Mouse (Mus musculus): ENCODE results near the gene Zfhx2. TPM values are rescaled to one million over a fixed set of nuclear protein-coding genes. Genes with fewer than 3 reads are reported as not detected.
"Not testable (repeated sequence)": the region's sequence is repeated elsewhere in the genome, so short reads cannot be mapped to it uniquely, and the experiment has no call there.

The Zfhx2 gene
- total RNA-seq, 2 experiments from 2014 or later: 4.9 to 8.8 TPM

DNA sequence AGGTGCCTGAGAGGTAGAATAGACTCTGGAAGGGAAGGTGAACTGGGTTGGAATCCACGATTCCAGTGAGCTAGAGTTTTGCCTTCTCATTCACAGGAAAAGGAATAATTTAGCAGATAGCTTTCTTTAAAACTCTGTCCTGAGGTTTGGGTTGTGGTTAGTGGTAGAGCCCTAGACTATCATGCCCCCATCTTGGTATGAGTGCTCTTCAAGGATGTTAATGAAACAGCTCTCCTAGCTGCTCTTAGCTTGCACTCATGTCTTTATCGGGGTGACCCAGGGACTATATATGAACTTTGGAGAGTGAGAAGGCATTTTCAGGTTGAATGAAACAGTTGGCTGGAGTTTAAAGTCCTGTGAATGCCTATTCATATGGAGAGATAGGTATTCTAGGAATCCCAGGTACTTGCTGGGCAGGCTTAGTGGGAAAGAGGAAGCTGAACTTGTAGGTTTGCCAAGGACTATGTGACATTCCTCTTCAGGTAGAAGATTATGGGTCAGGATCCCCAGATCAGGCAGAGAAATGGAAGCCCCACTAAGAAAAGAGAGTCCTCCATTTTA lies 44.1 kb downstream of the Zfhx2 start:
- DNase-seq: no peak

DNA sequence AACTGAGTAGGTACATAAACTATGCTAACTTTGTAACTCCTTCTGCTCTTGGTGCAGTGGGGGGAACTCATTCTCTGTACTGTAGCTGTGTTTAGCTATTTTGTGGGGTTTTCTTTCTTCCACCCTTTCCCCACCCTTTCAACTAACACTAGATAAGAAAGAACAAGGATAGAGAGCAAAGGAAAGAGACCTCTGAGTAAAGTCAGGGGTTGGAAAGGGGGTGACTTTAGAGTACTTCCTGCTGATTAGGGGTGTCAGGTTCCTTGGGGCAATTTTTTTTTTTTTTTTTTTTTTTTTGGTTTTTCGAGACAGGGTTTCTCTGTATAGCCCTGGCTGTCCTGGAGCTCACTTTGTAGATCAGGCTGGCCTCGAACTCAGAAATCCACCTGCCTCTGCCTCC lies 48.4 kb downstream of the Zfhx2 start:
- not testable (repeated sequence) for DNase-seq

DNA sequence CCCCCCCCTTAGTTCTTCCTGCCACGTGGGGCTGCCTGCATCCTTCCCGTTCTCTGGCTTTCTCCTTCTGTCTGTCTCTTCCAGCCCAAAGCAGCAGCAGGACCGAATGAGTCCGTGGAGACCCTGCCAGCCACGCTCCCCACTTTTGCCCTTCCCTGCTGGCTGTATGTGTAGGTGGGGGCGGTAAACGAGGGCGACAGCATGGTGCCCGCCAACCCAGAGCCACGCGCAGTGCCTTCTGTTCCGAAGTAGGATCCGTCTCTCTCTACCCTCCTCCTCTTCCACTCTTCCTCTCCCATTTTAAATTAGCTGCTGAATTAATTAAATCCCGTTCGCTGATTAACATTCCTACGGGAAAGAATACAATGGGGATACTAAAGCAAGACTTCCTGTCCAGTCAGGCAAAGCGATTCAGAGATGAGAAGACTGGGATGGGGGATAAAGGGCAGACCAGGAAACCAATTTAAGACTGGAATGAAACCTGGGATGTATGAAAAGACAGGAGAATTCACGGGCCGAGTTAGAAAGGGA lies 59.4 kb downstream of the Zfhx2 start:
- DNase-seq: no peak

DNA sequence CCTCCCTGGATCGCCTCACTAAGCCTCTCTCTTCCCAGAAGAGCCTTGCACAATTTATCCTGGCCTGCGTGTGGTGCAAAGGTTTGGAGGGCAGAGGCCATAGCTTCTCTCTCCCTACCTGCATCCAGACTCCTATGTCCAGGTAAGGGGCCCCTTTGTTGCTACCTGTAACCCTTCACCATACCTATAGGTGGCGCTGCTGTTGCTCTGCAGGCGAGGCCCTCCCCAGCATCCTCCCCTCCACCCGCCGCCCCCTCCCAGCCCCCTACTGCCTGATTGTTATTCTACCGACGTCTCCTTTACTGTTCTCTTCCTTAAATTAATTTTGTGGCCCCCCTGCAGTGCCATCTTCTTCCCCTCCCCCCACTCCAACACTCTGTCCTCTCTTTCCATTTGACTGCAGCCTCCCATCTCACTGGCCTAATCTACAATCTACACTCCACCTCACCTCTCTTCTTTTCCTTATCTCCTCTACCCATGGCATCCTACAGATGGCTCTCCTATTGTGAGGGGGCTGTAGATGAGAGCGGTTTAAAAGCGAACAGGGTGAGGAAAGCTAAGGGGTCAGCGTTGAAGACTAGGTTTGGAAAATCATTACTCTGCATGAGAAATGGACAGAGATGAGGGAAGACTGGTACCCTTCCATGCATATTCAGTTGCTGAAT lies 63.0 kb downstream of the Zfhx2 start:
- no peak for DNase-seq

DNA sequence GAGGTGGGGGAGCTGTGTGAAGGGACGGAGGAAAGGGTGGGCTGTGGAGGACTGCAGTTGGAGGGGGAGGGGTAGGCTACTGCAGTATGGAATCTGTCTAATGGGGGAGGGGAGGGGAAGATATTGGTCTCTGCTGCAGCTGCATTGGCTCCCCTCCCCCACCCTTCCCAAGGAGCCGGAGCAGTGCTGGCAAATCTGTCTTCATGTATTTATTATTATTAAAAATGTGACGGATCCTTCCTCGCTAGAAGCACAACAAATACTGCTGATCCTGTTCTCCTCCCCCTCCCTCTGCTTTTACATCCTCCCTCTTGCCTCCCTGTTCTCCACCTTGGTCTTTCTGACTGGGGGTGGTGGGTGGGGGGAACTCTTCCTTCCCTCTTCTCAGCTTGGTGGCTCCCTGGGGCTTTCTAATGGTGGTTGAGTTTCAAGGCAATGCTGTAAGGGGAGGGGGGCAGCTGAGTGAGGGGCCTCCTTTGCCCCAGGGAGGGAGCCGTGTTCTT lies 63.7 kb downstream of the Zfhx2 start:
- no peak for DNase-seq

DNA sequence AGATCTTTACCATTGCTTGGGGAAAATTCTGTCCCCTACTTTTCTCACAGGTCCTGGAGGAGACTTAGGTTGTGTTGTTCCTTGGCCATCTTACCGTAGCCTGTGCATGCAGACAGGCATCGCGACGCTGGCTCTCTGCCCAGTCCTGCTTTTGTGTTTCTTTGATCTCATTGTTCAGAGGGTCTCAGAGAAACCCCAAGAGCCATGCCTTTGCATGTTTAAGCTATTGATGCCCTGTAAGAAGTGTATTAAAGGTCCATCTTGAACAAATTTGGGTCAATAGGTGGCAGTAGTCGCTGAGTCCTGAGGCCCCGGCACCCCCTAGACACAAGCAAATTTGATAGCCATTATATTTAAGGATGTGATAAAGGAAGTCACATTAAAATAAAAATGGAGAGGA lies 64.5 kb downstream of the Zfhx2 start:
- no peak for DNase-seq

DNA sequence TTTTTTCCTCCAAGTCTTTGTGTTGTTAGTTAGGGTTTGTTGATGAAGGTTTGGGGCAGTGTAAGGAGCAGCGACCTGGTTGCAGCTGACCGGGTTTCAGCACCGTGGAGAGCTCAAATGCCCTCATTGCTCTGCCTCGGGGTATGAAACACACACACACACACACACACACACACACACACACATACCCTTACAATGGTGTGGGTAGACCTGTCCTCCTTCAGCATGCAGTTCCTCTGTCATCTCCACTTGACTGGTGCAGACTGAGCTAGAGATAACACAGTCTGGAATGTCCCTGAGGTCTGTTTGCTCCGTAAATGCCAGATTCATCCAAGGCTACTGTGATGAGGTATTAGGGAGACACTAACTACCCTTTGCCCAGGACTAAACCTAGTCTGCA lies 64.9 kb downstream of the Zfhx2 start:
- peak; percentile 39 to 72 for DNase-seq

DNA sequence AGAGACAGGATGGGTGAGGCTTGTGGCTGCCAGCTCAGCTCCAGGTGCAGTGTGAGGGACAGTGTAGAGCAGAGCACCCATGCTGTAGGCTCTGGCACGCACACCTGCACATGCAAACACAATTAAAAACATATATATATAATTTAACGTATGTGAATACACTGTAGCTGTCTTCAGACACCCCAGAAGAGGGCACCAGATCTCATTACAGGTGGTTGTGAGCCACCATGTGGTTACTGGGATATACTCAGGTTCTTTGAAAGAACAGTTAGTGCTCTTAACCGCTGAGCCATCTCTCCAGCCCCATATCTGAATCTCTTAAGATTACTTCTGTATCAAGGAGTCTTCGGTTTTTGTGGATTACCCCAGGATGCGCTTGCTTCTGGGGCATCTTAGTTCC lies 66.6 kb downstream of the Zfhx2 start:
- no peak for DNase-seq

DNA sequence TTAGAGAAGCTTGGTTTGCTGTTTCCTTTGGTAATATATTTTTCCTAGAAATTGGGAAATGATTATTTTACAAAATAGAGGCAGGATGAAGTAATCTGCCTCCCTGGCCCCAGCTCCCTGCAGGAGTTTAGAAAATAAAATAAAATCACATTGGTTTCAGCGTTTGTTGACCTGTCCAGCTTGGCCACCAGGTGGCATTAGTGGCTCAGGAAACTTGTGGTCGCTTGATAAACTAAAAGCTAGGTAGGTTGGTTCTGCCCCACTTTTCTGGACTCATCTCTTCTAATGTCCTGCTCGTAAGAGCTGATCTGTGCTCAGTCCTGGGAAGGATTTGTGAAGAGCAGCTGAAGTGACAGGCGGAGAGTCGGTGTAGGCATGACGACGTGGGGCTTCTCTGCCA lies 67.9 kb downstream of the Zfhx2 start:
- DNase-seq: peak; percentile 63 to 74

DNA sequence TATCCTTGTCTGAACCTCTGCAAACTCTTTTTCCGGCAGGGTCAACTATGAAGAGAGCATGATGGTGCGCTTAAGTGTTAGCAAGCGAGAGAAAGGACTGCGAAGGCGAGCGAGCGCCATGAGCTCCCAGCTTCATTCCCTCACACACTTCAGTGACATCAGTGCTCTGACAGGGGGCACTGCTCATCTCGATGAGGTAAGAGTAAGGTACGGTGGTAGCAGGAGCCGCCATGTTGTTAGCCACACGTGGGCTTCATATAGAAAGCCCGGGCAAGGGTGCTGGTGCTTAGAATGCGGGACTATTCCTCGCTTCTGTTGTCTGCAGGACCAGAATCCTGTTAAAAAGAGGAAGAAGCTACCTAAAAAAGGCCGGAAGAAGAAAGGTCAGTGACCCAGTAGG lies 69.1 kb downstream of the Zfhx2 start:
- no peak for DNase-seq

DNA sequence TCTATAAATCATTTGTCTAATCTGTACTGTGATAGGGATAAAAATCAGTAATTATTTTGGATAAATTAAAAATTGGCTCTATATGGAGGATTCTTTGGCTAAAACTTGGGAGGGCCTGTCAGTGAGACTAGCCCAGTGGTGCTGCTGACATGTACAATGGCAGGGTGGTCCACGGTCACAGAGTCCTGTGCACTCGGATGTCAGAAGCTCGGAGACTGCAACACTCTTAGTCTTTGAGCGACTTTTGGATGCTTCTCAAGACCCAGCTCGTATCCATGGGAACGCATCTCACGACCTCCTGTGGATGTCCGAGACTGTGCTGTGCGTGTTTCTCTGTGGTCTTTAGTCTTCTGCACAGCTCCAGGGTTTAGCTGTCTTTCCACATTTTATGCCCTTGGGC lies 71.7 kb downstream of the Zfhx2 start:
- DNase-seq: no peak

DNA sequence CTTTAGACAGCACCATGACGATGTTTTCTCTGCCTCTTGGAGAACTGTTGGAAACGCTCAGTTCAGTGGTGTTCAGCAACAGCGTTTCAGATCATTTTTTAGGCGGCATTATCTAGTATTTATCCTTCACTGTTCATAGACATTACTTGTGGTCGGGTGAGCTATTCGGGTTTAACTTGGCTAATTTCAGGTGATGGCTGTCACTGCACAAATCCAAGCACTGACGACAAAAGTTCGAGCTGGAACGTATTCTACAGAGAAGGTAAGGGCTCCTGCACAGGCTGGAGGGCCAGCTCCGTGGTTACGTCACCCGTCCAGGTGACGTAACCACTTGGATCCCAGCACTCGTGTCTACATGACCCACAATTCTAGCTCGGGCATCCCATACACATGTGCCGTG lies 75.2 kb downstream of the Zfhx2 start:
- DNase-seq: no peak

DNA sequence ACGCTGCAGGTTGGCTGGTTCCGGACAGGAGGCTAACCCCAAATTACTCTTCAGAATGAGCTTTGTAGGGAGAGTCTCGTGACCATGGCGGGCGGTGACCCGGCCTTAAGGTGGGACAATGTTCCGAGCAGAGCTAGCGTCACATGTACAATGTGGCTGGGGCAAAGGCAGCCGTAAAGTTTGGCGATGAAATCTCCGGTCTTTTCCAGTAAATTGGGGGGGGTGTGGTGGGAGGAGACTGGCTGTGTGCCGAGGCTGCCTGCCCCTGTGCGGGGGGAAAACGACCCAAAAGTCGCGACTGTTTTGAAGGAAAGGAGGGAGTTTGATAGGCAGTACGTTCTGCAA lies 76.4 kb downstream of the Zfhx2 start:
- DNase-seq: peak in 1 of 2 experiments; percentile 24

DNA sequence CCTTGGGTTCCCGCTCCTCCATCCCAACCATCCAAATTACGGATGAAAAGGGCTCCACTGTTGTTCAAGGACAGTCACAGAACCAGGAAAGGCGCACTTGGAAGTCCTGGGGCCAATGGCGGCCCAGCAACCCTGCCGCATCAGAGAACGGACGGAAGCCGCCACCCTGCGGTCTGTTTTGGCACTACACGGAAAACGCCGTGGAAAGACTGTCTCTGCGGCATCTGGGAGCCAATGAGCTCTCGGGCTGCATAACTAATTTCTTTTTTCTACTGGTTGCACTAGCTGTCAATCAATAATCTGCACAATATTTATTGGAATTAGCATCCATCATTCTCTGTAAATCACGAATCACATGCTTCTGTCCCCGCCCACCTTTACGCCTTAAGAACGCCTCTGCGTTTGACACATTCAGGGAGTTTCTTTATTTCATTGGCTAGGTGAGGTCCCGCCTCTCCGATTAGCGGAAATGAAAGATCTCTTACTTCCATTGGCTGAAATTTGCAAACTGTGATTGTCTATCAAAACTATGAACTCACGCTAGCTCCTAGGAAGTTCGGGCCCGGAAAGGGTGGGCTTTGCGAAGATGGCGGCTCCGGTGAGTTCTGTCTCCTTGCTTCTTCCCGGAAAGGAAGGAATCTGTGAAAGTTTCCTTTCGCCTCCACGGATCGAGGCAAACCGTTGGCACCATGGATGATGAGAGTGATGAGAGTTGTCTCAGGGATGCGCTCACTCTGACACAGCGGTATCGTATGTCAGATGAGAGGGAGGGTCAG lies 76.9 kb downstream of the Zfhx2 start, which contains the start of gene Ngdn:
Ngdn (plus strand) TSS at position 464 of the 776 bp plus-strand sequence.
- DNase-seq: peak; percentile 96

DNA sequence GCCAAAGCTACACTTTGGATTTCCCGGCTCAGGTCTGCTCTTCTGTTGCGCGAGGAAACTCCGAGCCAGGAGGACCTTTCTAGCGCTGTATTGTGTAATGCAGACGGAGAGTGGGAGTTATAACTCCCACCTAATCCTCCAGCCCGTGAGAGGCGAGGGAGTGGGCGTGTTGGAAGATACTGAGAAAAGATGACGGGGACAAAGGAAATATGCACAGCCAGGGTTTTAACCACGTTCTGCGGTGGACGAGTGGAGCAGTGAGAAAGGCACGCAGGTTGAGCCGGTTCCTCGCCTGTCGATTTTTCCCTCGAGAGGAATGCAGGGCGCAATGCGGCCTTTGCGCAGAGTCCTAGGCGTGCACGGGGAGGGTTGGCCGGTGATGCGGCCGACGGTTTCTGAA lies 77.5 kb downstream of the Zfhx2 start:
- DNase-seq: no peak

DNA sequence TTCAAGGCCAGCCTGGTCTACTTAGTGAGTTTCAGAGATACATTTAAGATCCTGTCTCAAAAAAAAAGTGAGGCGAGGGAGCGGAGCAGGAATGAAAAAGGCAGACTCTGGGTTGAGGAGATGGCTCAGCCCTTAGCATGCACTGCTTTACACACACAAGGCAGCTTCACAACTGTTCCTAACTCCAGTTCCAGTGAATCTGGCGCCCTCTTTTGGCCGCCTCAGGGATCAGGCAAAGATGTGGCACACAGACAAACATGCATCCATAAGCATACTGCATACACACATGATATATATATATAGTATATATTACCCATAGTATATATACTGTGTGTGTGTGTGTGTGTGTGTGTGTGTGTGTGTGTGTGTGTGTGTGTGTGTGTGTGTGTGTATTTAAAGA lies 81.0 kb downstream of the Zfhx2 start:
- DNase-seq: peak in 1 of 2 experiments; percentile 19

Other genes starting within 250 kb of the Zfhx2 start
- 10 to 100 TPM; 12.2 to 16.5 TPM for gene Homez, start 221.4 kb downstream of the Zfhx2 start, total RNA-seq (2021)
- 10 to 100 TPM; 17.8 to 19.2 TPM for gene Ppp1r3e, start 214.8 kb downstream of the Zfhx2 start, total RNA-seq (2021)
- 10 to 100 TPM; 54.3 to 57.2 TPM for gene Bcl2l2, start 208.9 kb downstream of the Zfhx2 start, total RNA-seq (2021)
- 1 to 10 TPM in 1 of 2 experiments, not detected in 1; 2.0 TPM for gene Gm20521, start 208.9 kb downstream of the Zfhx2 start, total RNA-seq (2021)
- gene Pabpn1, start 199.8 kb downstream of the Zfhx2 start, total RNA-seq (2021): 100 to 1,000 TPM; 167 to 173 TPM
- 10 to 100 TPM; 28.0 to 37.6 TPM for gene Slc22a17, start 179.2 kb downstream of the Zfhx2 start, total RNA-seq (2021)
- 1 to 10 TPM; 2.5 to 3.0 TPM for gene Efs, start 166.2 kb downstream of the Zfhx2 start, total RNA-seq (2021)
- gene Il25, start 159.6 kb downstream of the Zfhx2 start, total RNA-seq (2021): not detected
- gene Cmtm5, start 156.1 kb downstream of the Zfhx2 start, total RNA-seq (2021): under 1 TPM; 0.46 to 0.83 TPM
- not detected for gene Myh6, start 125.4 kb downstream of the Zfhx2 start, total RNA-seq (2021)
- gene Gm17428, start 115.4 kb downstream of the Zfhx2 start, total RNA-seq (2021): not detected
- under 1 TPM in 1 of 2 experiments, not detected in 1; 0.49 TPM for gene Myh7, start 97.7 kb downstream of the Zfhx2 start, total RNA-seq (2021)
- 10 to 100 TPM; 34.6 to 44.8 TPM for gene Ngdn, start 76.9 kb downstream of the Zfhx2 start, total RNA-seq (2021)
- gene Thtpa, start 2.5 kb upstream of the Zfhx2 start, total RNA-seq (2021): 10 to 100 TPM; 12.9 to 18.6 TPM
- 10 to 100 TPM; 23.5 to 27.2 TPM for gene Ap1g2, start 14.3 kb upstream of the Zfhx2 start, total RNA-seq (2021)
- gene Jph4, start 24.6 kb upstream of the Zfhx2 start, total RNA-seq (2021): 1 to 10 TPM; 2.2 to 2.3 TPM
- gene Dhrs2, start 129.7 kb upstream of the Zfhx2 start, total RNA-seq (2021): not detected